Mouse (Mus musculus) common myeloid progenitor, adult 5-6 weeks (primary cell): Measurements from ENCODE around the gene Ube2r2. TPM values are rescaled to one million over a fixed set of nuclear protein-coding genes. Genes with fewer than 3 reads are reported as not detected.

Source experiments
- total RNA-seq: library from RNA; stranded (forward); fragments of 200-1000, 187-1606 nt; gene quantifications from 2 replicates; pipeline ENCODE4 v1.2.3, GENCODE M21; 2017

Ube2r2 gene
- total RNA-seq, 1 experiment from 2014 or later = 36.5 TPM

Other genes with a start within 250 kb of the Ube2r2 start
- gene Spink4, start 215.7 kb upstream of the Ube2r2 start, total RNA-seq = not detected in 2 replicates
- 380 and 459 TPM in 2 replicates for gene Bag1, start 187.4 kb upstream of the Ube2r2 start, total RNA-seq
- 75.3 and 77.6 TPM in 2 replicates for gene Chmp5, start 187.3 kb upstream of the Ube2r2 start, total RNA-seq
- 61.8 and 74.7 TPM in 2 replicates for gene Nfx1, start 164.8 kb upstream of the Ube2r2 start, total RNA-seq
- gene Aqp7, start 87.6 kb upstream of the Ube2r2 start, total RNA-seq = not detected in 2 replicates
- not detected in 2 replicates for gene Aqp3, start 37.6 kb upstream of the Ube2r2 start, total RNA-seq
- gene Nol6, start 11.3 kb upstream of the Ube2r2 start, total RNA-seq = 19.7 and 33.3 TPM in 2 replicates
- gene Ubap2, start 139.4 kb downstream of the Ube2r2 start, total RNA-seq = 33.4 and 39.6 TPM in 2 replicates
- 30.6 and 37.8 TPM in 2 replicates for gene Dcaf12, start 179.1 kb downstream of the Ube2r2 start, total RNA-seq
- gene Ubap1, start 213.3 kb downstream of the Ube2r2 start, total RNA-seq = 28.9 and 44.8 TPM in 2 replicates